Mouse (Mus musculus) Patski (cell line): Measurements from ENCODE around the gene Atxn7l3. TPM values are rescaled to one million over a fixed set of nuclear protein-coding genes. Genes with fewer than 3 reads are reported as not detected.

Experiments used
- ATAC-seq: fragments of 100-300 bp; one replicate; pipeline ENCODE4 v1.8.0; 2021
- CTCF ChIA-PET: fragments of 350-600 bp; sonication (Branson Sonifier 250); formaldehyde crosslinking; loops from one replicate; lab custom pipeline; 2022; ENCODE audit warnings: inconsistent platforms; lab: Charles Lee
- POLR2A ChIA-PET: fragments of 350-600 bp; sonication (Branson Sonifier 250); formaldehyde crosslinking; loops from one replicate; lab custom pipeline; 2022; ENCODE audit warnings: antibody characterized with exemption, inconsistent platforms; lab: Charles Lee
- DNase-seq: peaks from one replicate; pipeline ENCODE4 v3.0.0-alpha.2; 2011; ENCODE audit warnings: low read depth, low spot score
- H3K27me3 ChIP-seq: fragments of 371-371 bp; one replicate; pipeline ENCODE4 v1.5.1; 2021
- CTCF ChIP-seq: fragments of 100-300 bp; IDR thresholded peaks from one replicate; pipeline ENCODE4 v1.5.1; 2021
- in situ Hi-C: fragments of 300-500 bp; cut with MboI; formaldehyde crosslinking; loops from 3 replicates; pipeline ENCODE4 v1.11.1; 2018; ENCODE audit warnings: low pct_unique_long_range_greater_than_20kb, mixed read lengths
- polyA plus RNA-seq: library from polyadenylated mRNA; unstranded; gene quantifications from one replicate; pipeline ENCODE4 v1.2.3, GENCODE M21; 2021

Gene Atxn7l3
- polyA plus RNA-seq, 1 experiment from 2014 or later: 53.4 TPM

GRCm38 (mm10) chr11:102299839-102300238 is 3.4 kb upstream of the Atxn7l3 start:
- DNase-seq (no peak), ATAC-seq (no peak)
- in situ Hi-C loops: loop anchor here (10.0 kb wide), 1 partner anchor 115 kb away; no protein-coding TSS in a partner anchor
- CTCF ChIA-PET: interaction anchor here (0.8 to 3.0 kb wide), 3 partner anchors 9 to 131 kb away, joined by 3 to 16 read pairs (median 4); no protein-coding TSS in a partner anchor
- POLR2A ChIA-PET: interaction anchor here (0.7 kb wide), 3 partner anchors 15 to 276 kb away, joined by 3 to 6 read pairs (median 4); partner anchors contain the start of gene Tmub2
- no peaks in the 10 kb centered on the region for H3K27me3 ChIP-seq
- TF ChIP-seq CTCF: no peak

GRCm38 (mm10) chr11:102297577-102298556 is 1.4 kb upstream of the Atxn7l3 start:
- DNase-seq: no peak
- no peak for ATAC-seq
- in situ Hi-C loops: no loop called here
- H3K27me3 ChIP-seq: no peaks in the 10 kb centered on the region
- CTCF ChIA-PET: no interaction called here
- no peak for TF ChIP-seq CTCF
- POLR2A ChIA-PET: interaction anchor here (0.5 to 1.8 kb wide), 6 partner anchors 9 to 21 kb away, joined by 3 to 9 read pairs (median 3); partner anchors contain the start of gene Ubtf

GRCm38 (mm10) chr11:102295598-102296471 is 596 bp downstream of the Atxn7l3 start:
- in situ Hi-C loops: no loop called here
- ChIA-PET CTCF (interaction anchor here (1.0 kb wide), 1 partner anchor 9 kb away, joined by 4 read pairs; no protein-coding TSS in a partner anchor), POLR2A (interaction anchor here (1.3 kb wide), 1 partner anchor 140 kb away, joined by 3 read pairs; no protein-coding TSS in a partner anchor)
- TF ChIP-seq CTCF: no peak
- ATAC-seq (peak; percentile 24), DNase-seq (no peak)
- no peaks in the 10 kb centered on the region for H3K27me3 ChIP-seq

- in situ Hi-C loops: no loop called here
- CTCF ChIA-PET: interaction anchor here (1.0 kb wide), 1 partner anchor 8 kb away, joined by 4 read pairs; no protein-coding TSS in a partner anchor
- H3K27me3 ChIP-seq: no peaks in the 10 kb centered on the region
- POLR2A ChIA-PET: interaction anchor here (1.3 to 1.5 kb wide), 2 partner anchors 10 to 141 kb away, joined by 3 to 4 read pairs; partner anchors contain the start of gene Tmub2
- ATAC-seq (no peak), DNase-seq (no peak)
- TF ChIP-seq CTCF: no peak
These were observed 1.4 kb downstream of the Atxn7l3 start for GRCm38 (mm10) chr11:102294887-102295597.

- ATAC-seq: no peak
- ChIA-PET CTCF (interaction anchor here (1.0 kb wide), 1 partner anchor 8 kb away, joined by 4 read pairs; no protein-coding TSS in a partner anchor), POLR2A (interaction anchor here (1.5 kb wide), 1 partner anchor 9 kb away, joined by 4 read pairs; the partner anchor contains the start of gene Tmub2)
- DNase-seq: no peak
- no peaks in the 10 kb centered on the region for H3K27me3 ChIP-seq
- no peak for TF ChIP-seq CTCF
- in situ Hi-C loops: no loop called here
These were observed 2.0 kb downstream of the Atxn7l3 start for GRCm38 (mm10) chr11:102294416-102294815.

GRCm38 (mm10) chr11:102293971-102294370 is 2.5 kb downstream of the Atxn7l3 start:
- in situ Hi-C loops: no loop called here

GRCm38 (mm10) chr11:102291051-102291535 is 5.3 kb downstream of the Atxn7l3 start:
- ChIA-PET POLR2A (interaction anchor here (0.6 to 1.0 kb wide), 2 partner anchors 26 to 44 kb away, joined by 3 to 4 read pairs; no protein-coding TSS in a partner anchor), CTCF (no interaction called here)
- in situ Hi-C loops: no loop called here
- no peak for ATAC-seq
- no peak for TF ChIP-seq CTCF
- DNase-seq: no peak
- H3K27me3 ChIP-seq: no peaks in the 10 kb centered on the region

More at GRCm38 (mm10) chr11:102293971-102294370, 2.5 kb downstream of the Atxn7l3 start:
- DNase-seq (no peak), ATAC-seq (no peak)
- CTCF ChIA-PET: no interaction called here
- TF ChIP-seq CTCF: no peak
- no peaks in the 10 kb centered on the region for H3K27me3 ChIP-seq
- POLR2A ChIA-PET: interaction anchor here (1.5 kb wide), 1 partner anchor 9 kb away, joined by 4 read pairs; the partner anchor contains the start of gene Tmub2

GRCm38 (mm10) chr11:102290141-102290540 is 6.3 kb downstream of the Atxn7l3 start:
- DNase-seq (no peak), ATAC-seq (no peak)
- in situ Hi-C loops: no loop called here
- no peak for TF ChIP-seq CTCF
- H3K27me3 ChIP-seq: no peaks in the 10 kb centered on the region
- POLR2A ChIA-PET: interaction anchor here (0.6 to 0.7 kb wide), 3 partner anchors 16 to 45 kb away, joined by 3 to 5 read pairs (median 5); no protein-coding TSS in a partner anchor
- CTCF ChIA-PET: no interaction called here
